20 mouse cellular contexts compared by ENCODE assay signal in the genomic region with DNA sequence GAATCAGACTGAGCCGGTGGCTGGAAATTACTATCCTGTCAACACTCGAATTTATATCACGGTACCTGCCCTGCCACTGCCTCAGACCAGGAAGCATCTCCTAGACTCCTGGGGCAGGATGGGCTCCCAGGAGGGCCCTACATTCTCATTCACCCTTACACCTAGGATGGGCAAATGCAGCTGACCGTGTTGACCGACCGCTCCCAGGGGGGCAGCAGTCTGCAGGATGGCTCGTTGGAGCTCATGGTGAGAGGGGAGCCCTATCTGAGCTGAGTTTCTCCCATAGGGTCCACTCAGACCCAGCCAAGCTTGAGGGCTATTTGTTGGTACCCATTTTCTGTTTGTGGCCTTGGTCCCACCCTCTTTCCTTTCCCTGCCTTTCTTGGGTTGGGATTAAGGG. TPM values are rescaled to one million over a fixed set of nuclear protein-coding genes. Genes with fewer than 3 reads are reported as not detected.
DNase-seq lines count a peak whose midpoint lies in the region.
"Had no signal": no experiment of that assay in that cellular context is flagged by ENCODE, and none has a peak within 500 bp of the region (broad histone marks: within the 10 kb centered on the region; RNA-seq: fewer than 3 reads in every experiment).

No protein-coding gene starts in this region.

- H3K9me3 ChIP-seq in heart, embryonic 10.5 days = no peaks in the 10 kb centered on the region
- H3K9me3 ChIP-seq: G1E had no signal

- no peak overlapping the region for H3K27ac ChIP-seq in heart, embryonic 10.5 days

- DNase-seq in heart, adult 11 months = peak; percentile 88
- DNase-seq in heart, postnatal 36 days = no peak
- peak; percentile 69 for DNase-seq in heart, embryonic 10.5 days (ENCODE audit: low spot score)
- no peak for DNase-seq in heart, postnatal 14 days
- DNase-seq: adrenal gland, adult 2 months; adrenal gland, adult 8-10 months; adrenal gland, postnatal 10 days; adrenal gland, postnatal 14 days; adrenal gland, postnatal 25 days; adrenal gland, postnatal 36 days; B cell, adult 2 months; cerebellum, adult 11 months; cerebellum, adult 11-12 months; cerebellum, adult 18-20 months had no signal

- peaks cover 53% of the 10 kb centered on the region for H3K36me3 ChIP-seq in heart, embryonic 10.5 days

- intact Hi-C loops in heart, postnatal 36 days (cut with DNase I) = no loop called here
- intact Hi-C loops in heart, postnatal 14 days (cut with DNase I) = no loop called here

- 89% methylated on average over 7 of the region's 7 CpGs for WGBS in heart, embryonic 10.5 days

- peaks cover 3% of the 10 kb centered on the region; the same call in 1 of the 2 replicates for H3K4me1 ChIP-seq in heart, embryonic 10.5 days

- no peak overlapping the region for H3K4me3 ChIP-seq in heart, embryonic 10.5 days

- H3K27me3 ChIP-seq in heart, embryonic 10.5 days (ENCODE audit: insufficient read depth, poor library complexity, severe bottlenecking) = no peaks in the 10 kb centered on the region
- H3K27me3 ChIP-seq: CH12.LX, Patski had no signal

RNA-seq across cellular contexts. Expression of gene Man2b1, which starts 12.5 kb away (rescaled TPM):
- total RNA-seq in heart, postnatal 36 days (2021) = 10 to 100 TPM; 31.0 to 31.3 TPM
- polyA plus RNA-seq in heart, embryonic 10.5 days (2016; fragmentation: Nextera tagmentation; extraction: Ambion mirVana) = 27.2 and 30.7 TPM in 2 replicates
- 10 to 100 TPM; 30.4 to 37.8 TPM for total RNA-seq in heart, postnatal 14 days (2021)

RNA-seq across cellular contexts. Expression of gene Wdr83, which starts 14.5 kb away (rescaled TPM):
- total RNA-seq in heart, postnatal 36 days (2021) = 10 to 100 TPM; 33.3 to 34.2 TPM
- 41.2 and 47.9 TPM in 2 replicates for polyA plus RNA-seq in heart, embryonic 10.5 days (2016; fragmentation: Nextera tagmentation; extraction: Ambion mirVana)
- 10 to 100 TPM; 27.2 to 27.6 TPM for total RNA-seq in heart, postnatal 14 days (2021)

RNA-seq across cellular contexts. Expression of gene Wdr83os, which starts 15.0 kb away (rescaled TPM):
- 10 to 100 TPM; 37.4 to 42.2 TPM for total RNA-seq in heart, postnatal 36 days (2021)
- polyA plus RNA-seq in heart, embryonic 10.5 days (2016; fragmentation: Nextera tagmentation; extraction: Ambion mirVana) = 97.0 and 105 TPM in 2 replicates
- total RNA-seq in heart, postnatal 14 days (2021) = 10 to 100 TPM; 37.0 to 40.2 TPM

RNA-seq across cellular contexts. Expression of gene Dhps, which starts 24.0 kb away (rescaled TPM):
- total RNA-seq in heart, postnatal 36 days (2021) = 10 to 100 TPM; 27.0 to 27.4 TPM
- 54.0 and 72.3 TPM in 2 replicates for polyA plus RNA-seq in heart, embryonic 10.5 days (2016; fragmentation: Nextera tagmentation; extraction: Ambion mirVana)
- total RNA-seq in heart, postnatal 14 days (2021) = 10 to 100 TPM; 23.5 to 27.8 TPM

RNA-seq across cellular contexts. Expression of gene Zfp791, which starts 27.3 kb away (rescaled TPM):
- 1 to 10 TPM; 2.0 to 2.4 TPM for total RNA-seq in heart, postnatal 36 days (2021)
- 0.84 and 1.00 TPM in 2 replicates for polyA plus RNA-seq in heart, embryonic 10.5 days (2016; fragmentation: Nextera tagmentation; extraction: Ambion mirVana)
- 1 to 10 TPM; 2.0 to 2.5 TPM for total RNA-seq in heart, postnatal 14 days (2021)
- total RNA-seq: MEL had no signal
- polyA plus RNA-seq: activated CD4-positive, CD25-positive, alpha-beta regulatory T cell, adult 4 months; CD4-positive, CD25-positive, alpha-beta regulatory T cell, adult 4 months; G1E had no signal

Comparison
In these comparisons a context has a peak if more than half of its experiments do, and no peak if none do; other contexts are left out.
1. DNase-seq: peak in heart, adult 11 months (single experiment) and heart, embryonic 10.5 days (single experiment); none in heart, postnatal 36 days (0 of 2) and heart, postnatal 14 days (0 of 2).